Mouse (Mus musculus) A20 (cell line): ENCODE measurements around the gene Ntn3.

Source experiments
- DNase-seq: peaks from one replicate; pipeline ENCODE4 v3.0.0-alpha.2; 2011; ENCODE audit warnings: low read depth, low spot score

Ntn3 gene

DNA sequence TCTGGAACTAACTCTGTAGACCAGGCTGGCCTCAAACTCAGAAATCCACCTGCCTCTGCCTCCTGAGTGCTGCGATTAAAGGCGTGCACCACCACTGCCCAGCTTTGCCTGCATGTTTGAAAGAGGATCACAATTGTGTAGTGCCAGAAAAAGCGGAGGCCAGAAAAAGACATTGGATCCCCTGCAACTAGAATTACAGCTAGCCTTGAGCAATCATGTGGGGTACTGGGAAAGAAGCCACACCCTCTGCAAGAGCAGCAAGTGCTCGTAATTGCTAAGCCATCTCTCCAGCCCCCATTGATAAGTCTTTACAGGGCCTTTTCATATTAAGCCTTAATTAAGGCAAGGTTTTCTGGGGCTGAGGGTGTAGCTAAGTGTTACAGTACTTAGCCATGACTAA lies 17.9 kb downstream of the Ntn3 start:
- no peak for DNase-seq

DNA sequence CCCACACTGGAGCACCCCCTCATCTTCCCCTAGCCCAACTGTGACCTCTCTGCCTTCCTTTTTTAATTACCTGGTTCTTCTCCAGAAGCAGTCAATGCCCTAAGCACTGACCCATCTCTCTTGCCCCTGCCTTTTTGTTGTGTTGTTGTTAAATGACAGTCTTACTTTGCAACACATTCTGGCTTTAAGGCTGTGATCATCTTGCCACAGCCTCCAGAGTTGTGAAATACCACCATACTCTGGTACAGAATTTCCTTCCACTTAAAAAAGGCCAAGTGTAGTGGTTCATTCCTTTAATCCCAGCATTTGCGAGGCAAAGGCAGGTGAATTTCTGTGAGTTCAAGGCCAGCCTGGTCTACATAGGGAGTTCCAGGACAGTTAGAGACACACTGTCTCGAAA lies 18.4 kb downstream of the Ntn3 start:
- DNase-seq, result no peak

GRCm38 (mm10) chr17:24174259-24174658 lies 35.1 kb downstream of the Ntn3 start:
- DNase-seq, result no peak

DNA sequence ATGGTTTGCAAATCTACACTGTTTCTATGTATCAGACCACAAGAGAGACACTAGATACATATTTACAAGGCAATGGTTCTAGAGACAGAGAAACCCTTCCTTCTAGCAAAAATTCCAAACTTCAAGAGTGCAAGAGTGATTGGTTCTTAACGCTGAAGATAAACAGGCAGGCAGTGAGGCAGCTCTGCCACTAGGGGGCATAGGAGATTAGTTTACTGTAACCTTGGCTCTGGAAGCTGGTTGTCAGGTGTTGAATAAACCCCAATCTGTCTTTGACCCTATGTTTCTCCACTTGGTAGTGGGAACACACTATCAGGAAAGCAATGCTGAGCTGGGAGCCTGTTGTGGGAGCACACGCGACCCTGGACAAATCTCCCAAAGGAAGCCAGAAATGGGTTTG lies 35.9 kb downstream of the Ntn3 start:
- peak; percentile 66 for DNase-seq

DNA sequence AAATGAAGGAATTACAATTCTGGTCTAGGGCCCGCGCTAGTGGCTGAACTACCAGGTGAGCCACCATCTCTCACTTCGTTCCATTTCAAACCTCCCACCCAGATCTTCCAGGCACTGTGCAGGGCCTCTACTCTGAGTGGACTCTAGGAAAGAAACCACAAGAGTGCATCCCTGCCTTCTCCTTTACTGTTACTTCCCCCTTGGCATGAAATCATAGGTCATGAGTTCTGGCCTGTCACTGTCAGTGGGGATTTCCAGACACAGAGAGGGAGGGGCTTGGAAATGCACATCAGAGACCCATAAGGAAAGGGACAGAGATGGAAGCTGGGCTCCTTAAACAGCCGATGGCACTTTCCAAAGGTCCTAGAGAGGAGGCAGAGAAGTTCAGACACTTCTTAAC lies 37.6 kb downstream of the Ntn3 start:
- DNase-seq, result no peak

DNA sequence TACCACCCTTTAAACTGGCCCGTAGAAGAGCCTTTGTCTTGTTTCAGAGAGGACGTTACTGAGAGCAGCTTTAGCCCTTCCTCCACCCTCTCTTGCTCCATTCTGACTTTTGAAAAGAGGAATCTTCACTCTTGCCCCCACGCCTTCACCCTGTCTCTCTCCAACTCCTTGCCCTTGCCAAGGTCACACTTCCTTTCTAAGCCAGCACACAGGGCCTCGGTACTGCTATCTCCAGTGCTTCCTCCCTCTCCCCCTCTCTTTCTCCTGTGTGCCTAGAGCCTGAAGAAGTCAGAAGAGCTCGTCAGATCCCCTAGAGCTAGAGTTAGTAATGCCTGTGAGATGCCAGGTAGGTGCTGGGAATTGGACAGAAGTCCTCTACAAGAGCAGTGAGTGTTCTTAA lies 38.6 kb downstream of the Ntn3 start:
- DNase-seq, result no peak

DNA sequence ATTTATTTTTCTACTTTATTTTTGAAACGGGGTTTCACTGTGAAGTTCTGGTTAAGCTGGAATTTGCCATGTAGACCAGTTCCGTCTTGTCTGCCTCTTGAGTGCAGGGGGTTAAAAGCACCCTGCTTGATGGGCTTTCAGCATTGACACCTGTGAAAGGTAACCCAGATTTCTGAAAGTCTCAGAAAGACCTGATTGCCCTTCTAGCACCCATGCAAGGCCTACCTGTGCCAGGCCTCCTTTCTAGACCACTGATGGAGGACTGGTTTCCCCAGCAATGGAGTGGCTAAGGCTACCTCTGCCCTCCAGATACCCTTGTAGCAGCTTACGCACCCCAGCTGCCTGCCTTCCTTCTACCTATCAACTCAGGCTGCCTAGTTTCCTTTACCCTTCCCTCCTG lies 39.2 kb downstream of the Ntn3 start:
- peak; percentile 7 for DNase-seq

DNA sequence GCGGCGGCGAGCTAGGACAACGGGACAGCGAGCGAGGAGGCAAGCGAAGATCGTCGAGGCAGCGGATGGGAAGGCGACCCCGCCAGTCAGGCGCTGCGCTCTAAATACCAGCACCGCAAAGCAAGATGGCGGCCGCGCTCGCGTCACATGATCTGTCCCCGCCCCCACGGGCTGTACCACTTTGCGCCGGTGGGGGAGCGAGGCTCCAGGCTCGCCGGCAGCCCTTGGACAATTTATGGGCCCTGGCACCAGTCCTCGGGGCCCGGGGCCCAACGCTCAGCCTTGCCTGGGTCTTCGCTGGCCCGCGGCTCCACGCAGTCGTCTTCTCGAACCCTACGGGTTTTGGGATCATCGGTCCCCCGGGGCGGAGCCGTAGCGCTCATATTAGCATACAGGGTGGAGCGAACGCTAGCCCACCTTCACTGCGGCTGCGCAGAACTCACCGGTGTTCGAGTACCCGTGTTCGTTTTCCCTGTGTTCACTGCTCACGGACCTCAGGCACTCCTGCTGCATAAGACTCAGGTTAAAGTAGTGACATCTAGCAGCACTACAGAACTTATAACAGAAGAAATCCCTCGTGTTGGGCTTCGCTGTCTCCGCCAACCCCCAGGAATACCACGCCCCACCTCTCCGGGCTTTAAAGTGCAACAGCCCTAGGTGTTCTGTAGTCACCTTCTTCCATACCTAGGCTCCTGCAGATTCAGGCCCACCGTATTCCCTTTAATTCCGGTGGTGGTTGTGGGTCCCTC lies 39.8 kb downstream of the Ntn3 start, which contains the start of gene Atp6v0c:
Gene Atp6v0c, minus strand, starts transcription at position 386 of the 749 bp plus-strand sequence.
- DNase-seq, result peak; percentile 97

- peak; percentile 83 for DNase-seq
Observed at GRCm38 (mm10) chr17:24168590-24169277, 40.6 kb downstream of the Ntn3 start.

DNA sequence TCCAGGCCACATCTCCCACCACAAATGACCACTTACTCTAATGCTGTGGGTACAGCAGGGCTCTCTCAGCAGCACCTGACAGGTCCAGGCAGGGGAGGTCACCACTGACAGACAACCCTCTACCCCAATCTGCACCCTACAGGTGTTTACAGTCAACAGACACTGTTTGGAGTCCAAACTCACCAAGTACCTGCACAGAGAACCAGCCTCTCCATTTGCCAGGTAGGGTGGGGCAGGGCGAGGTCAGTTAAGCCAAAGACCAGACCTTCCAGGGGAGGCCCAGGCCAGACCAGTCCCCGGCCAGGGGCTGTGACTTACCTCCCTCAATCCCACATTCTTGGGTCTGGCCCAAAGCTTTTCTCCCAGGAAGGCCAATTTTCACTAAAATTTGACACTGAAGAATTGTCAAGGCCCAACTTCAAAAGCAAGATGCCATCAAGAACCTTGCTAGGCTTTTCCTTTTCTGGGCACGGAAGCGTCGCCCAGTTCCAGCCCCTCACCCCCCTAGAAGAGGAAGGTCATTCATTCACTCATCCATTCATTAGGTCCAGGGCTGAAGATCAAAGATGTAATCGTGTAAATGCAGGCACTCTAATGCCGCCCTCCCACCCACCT lies 41.3 kb downstream of the Ntn3 start:
- no peak for DNase-seq

- DNase-seq, result no peak
Observed at GRCm38 (mm10) chr17:24167120-24167519, 42.2 kb downstream of the Ntn3 start.

- no peak for DNase-seq
Observed at GRCm38 (mm10) chr17:24164566-24165259, 44.6 kb downstream of the Ntn3 start.

- peak; percentile 94 for DNase-seq
Observed at GRCm38 (mm10) chr17:24163176-24163962, 46.0 kb downstream of the Ntn3 start, which contains the start of gene Amdhd2. TSS of gene Amdhd2 (minus strand) at chr17:24163766.

GRCm38 (mm10) chr17:24162584-24163175 lies 46.7 kb downstream of the Ntn3 start:
- no peak for DNase-seq

- DNase-seq, result no peak
Observed at GRCm38 (mm10) chr17:24161466-24161865, 47.9 kb downstream of the Ntn3 start.

GRCm38 (mm10) chr17:24157526-24157925 lies 51.8 kb downstream of the Ntn3 start:
- DNase-seq, result no peak

DNA sequence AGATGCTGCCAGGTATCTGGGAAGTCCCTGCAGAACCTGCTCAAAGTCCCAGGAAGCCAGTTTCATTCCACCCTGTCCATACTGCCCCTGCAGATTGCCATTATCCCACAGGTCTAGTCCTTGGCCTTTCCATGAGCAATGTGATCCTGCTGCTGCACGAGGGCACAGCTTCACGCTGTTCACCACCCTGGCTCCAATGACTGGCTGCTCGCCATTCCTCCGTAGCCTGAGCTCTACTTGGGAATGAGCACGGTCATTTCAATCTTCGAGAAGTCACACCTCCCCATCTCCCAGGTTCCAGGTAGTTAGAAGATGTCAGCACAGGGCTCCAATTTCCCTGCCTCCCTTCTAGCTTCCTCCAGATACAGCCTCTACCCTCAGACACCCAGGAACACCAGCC lies 52.2 kb downstream of the Ntn3 start:
- no peak for DNase-seq

GRCm38 (mm10) chr17:24156394-24156793 lies 52.9 kb downstream of the Ntn3 start:
- DNase-seq, result no peak

DNA sequence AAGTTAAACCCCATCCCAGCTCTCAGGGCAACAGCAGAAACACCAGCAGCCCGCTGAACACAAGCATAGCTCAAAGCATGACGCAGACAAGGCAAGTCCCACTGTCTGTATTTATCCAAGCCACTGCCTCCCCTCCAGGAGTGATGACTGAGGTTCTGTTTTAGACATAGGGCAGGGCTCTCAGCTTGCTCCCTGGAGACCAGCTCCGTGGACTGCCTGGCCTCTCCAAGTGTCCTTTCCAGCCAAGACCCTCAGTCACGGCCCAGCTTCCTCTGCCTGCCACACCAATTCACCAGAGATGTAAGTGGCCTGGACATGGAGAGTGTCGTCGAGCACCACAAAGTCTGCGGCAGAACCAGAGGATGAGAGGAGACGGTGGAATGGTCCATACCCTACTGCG lies 53.6 kb downstream of the Ntn3 start:
- DNase-seq, result no peak

DNA sequence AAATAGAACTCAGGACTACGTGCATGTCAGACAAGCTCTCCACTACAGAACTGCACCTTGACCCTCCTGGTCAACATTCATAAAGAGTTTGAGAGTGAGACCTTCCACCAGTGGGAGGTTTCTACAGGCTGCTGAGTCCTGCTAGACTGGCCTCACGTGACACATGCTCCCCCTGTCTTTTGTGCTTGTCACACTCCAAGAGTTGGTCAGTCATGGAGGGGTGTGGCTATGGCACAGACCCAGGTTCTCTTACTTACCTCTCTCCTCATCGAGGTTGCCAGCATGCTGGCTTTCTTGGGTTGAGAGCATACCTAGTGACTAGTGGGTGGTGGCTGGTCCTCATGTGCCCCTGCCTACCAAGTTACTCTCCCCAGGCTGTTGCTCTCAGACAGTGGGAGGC lies 54.9 kb downstream of the Ntn3 start:
- no peak for DNase-seq
